Mouse (Mus musculus): ENCODE results near the gene Pard3b.

The Pard3b gene

GRCm38 (mm10) chr1:62244191-62244984 is 605.8 kb downstream of the Pard3b start:
- DNase-seq (ENCODE audit: low spot score in 2 of 2) = no peak

DNA sequence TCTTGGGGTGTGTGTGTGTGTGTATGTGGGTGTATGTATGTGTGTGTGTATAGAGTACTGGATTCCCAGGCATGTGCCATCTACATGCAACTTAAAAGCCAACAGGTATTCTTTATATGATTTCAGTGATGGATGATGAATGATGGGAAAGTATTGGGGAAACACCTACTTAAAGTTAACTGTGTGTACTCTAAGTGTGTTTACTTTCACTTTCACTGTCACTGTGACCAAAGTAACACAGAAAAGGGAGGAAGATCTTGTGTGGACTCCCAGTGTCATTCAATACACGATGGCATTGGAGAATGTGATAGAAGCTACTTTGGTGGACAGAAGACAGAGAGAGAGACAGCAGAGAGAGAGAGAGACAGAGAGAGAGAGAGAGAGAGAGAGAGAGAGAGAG is 613.8 kb downstream of the Pard3b start:
- no peak for DNase-seq (ENCODE audit: low spot score in 2 of 2)

DNA sequence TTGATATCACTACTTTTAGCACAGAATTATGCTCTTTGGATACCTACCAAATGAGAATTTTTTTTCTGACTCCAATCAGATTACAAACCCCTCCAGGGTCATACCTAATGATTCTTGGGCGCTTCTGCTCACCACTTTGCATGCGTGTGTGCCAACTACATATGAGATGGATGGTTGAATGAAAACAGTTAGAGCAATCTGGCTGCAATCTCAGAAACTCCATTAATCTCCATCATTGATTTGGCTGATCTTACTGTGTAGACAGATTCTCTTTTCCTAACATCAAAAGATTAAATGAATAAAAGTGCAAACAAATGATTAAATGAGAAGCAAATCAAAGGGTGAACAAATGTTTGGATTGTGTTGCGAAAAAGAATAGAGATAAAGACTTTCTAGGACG is 615.7 kb downstream of the Pard3b start:
- no peak for DNase-seq (ENCODE audit: low spot score in 2 of 2)

DNA sequence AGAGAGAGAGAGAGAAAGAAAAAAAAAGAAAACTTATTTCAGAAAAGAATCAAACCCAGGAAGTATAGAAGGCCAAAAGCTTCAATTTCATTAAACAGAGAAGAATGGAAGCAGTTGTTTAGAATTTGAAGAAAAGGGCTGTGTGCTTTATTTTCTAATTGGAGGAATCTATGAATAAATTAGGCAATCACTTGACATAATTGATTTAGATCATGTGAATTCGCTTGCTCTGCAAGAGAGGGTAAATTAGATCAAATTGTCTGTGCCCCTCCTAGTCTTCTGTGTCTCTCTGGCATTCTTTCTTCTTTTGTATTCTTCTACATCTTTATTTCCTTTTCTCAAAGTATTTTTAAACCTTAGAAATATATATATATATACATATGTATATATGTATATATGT is 616.3 kb downstream of the Pard3b start:
- no peak for DNase-seq (ENCODE audit: low spot score in 2 of 2)

- no peak for DNase-seq (ENCODE audit: low spot score in 2 of 2)
Measured at GRCm38 (mm10) chr1:62276466-62276865, 637.8 kb downstream of the Pard3b start.

DNA sequence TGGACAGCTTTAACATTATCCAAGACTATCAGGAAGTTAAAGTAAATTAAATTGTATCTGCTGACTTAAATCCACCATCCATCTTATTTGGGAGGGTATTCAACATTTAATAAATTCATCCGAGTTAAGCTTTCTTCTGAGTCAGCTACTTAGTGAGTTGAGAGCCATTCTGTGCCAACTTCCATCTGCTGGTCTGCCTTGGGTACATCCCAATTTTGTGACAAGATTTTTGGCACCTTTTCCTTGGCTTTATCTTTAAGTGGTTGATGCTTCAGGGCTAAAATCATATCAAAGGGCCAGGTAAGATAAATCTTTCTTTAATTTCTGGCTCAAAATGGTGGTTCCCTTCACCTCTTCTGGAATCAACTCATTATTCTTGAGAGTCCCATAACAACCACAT is 640.0 kb downstream of the Pard3b start:
- DNase-seq (ENCODE audit: low spot score in 2 of 2) = no peak

DNA sequence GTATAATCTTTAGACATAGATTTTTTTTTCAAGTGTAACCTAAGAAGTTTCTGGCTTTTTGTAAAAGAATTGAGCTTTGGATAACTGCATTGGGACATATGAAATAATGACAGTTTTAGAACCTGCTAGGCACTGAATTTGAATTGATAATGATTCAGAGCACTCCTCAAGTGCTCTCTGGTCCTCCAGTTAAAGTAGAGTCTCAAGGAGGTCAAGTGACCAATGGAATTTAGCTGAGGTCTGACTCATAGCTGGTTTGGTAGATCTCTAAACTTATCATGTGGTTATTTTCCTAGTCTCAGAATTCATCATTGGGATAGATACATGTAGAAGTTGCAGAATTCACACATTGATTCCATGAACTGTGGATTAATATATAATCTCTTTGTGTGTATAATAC is 642.0 kb downstream of the Pard3b start:
- no peak for DNase-seq (ENCODE audit: low spot score in 2 of 2)

DNA sequence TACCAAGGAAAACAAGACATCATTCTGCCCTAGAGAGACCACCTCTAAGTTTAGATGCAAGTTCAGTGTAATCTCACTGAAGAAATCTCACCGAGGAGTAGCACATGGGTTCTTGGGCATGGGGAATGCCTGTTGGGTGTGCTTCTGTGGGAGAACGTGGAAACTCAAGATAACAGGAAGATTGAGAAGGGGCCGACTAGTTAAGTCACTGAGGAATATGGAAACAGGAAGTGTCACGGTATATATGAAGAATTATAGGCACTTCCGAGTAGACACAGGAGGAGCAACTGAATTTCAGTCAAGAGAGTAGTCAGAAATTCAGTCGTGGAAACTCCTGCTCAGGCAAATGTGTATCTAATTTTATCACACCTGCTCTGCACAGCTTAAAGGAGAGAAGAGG is 644.2 kb downstream of the Pard3b start:
- DNase-seq (ENCODE audit: low spot score in 2 of 2) = no peak

DNA sequence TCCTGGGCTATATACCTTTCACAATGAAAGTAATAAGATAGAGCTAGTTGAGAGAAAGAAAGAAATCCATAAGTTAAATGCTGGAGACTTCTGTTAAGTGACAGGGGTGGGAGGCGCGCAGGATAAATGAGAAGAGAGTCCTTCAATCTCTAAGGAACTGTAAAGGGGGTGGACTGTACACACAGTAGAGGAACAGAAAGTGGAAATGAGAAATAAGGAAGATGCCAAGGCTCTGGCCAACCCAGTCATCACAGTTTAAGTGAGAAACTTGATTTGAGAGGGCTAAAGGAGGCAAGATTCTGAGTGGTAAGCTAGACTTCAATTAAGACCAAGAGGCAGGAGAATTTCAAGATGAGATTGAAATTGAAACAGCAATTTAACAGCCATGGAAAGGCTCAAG is 645.0 kb downstream of the Pard3b start:
- DNase-seq (ENCODE audit: low spot score in 2 of 2) = no peak

- no peak for DNase-seq (ENCODE audit: low spot score in 2 of 2)
Measured at GRCm38 (mm10) chr1:62309376-62309775, 670.8 kb downstream of the Pard3b start.

- DNase-seq (ENCODE audit: low spot score in 2 of 2) = no peak
Measured at GRCm38 (mm10) chr1:62325237-62325636, 686.6 kb downstream of the Pard3b start.

- DNase-seq (ENCODE audit: low spot score in 2 of 2) = no peak
Measured at GRCm38 (mm10) chr1:62327743-62328142, 689.1 kb downstream of the Pard3b start.

- DNase-seq (ENCODE audit: low spot score in 2 of 2) = no peak
Measured at GRCm38 (mm10) chr1:62328808-62329207, 690.2 kb downstream of the Pard3b start.

- DNase-seq (ENCODE audit: low spot score in 2 of 2) = no peak
Measured at GRCm38 (mm10) chr1:62333016-62333415, 694.4 kb downstream of the Pard3b start.

DNA sequence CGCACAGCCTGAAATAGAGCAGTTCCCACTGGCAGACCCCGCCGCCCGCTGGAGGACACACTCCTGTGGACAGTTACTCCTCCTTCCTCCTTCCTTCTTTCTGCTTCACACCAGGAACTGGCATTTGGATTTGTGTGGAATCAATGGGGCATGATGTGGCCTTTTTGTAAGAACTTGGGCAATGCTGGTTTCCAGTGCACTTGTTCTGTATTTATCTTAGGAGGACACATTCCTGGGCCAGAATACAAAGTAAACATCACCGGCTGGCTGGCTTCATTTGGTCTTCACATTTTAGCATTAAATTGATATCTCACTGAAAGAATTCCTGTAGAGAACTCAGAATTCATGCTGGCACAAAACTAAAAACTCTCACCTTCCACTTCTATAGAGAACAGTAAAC is 695.6 kb downstream of the Pard3b start:
- DNase-seq (ENCODE audit: low spot score in 2 of 2) = no peak

- no peak for DNase-seq (ENCODE audit: low spot score in 2 of 2)
Measured at GRCm38 (mm10) chr1:62340261-62340660, 701.6 kb downstream of the Pard3b start.

- no peak for DNase-seq (ENCODE audit: low spot score in 2 of 2)
Measured at GRCm38 (mm10) chr1:62344286-62344685, 705.7 kb downstream of the Pard3b start.

DNA sequence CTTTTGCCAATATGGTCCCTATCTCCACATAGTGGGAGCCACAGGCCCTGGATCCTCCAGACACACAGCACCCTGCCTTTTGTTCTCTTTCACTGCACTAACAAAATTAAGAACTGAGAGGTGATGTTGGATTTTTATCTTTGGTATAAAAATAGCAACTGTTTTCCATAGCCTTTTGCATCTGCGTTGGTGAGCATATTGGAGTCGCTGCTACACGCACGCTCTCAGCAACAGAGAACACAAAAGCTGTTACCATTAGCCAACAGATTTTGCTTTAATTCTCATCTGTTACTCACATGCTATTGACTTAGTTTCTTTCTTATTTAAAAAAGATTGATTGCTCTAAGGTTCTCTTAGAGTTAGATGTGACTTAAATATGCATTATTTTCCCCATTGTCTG is 709.7 kb downstream of the Pard3b start:
- DNase-seq (ENCODE audit: low spot score in 2 of 2) = no peak

GRCm38 (mm10) chr1:62355496-62355895 is 716.9 kb downstream of the Pard3b start:
- no peak for DNase-seq (ENCODE audit: low spot score in 2 of 2)

DNA sequence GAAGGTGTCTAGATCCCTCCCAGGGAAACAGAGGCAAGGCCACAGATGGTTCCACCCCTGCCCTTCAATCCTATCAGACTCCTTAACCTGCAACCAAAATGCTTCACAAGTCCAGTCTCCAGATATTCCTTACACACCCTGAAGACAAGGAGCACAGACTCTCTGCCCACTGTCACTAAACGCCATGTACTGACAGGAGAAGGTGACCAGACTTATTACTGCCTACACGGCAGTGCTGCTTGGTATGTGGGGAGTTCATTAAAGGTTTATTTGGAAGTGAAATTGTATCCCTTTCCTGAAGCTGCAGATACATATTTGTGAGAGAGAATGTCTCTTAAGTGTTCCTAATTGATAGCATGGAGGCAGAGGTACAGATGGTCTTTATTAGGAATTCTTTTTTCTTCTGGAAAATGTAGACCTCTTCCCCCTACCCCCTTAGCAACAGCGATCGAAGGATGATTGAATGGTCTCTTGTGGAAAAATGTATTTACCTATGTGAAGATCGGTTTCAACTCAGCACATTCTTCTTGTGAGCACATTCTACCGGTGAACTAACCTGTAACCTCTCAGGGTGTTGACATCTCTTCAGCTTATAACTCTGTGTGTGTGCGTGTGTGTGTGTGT is 735.9 kb downstream of the Pard3b start:
- DNase-seq (ENCODE audit: low spot score in 2 of 2) = no peak

- no peak for DNase-seq (ENCODE audit: low spot score in 2 of 2)
Measured at GRCm38 (mm10) chr1:62378335-62378734, 739.7 kb downstream of the Pard3b start.

DNA sequence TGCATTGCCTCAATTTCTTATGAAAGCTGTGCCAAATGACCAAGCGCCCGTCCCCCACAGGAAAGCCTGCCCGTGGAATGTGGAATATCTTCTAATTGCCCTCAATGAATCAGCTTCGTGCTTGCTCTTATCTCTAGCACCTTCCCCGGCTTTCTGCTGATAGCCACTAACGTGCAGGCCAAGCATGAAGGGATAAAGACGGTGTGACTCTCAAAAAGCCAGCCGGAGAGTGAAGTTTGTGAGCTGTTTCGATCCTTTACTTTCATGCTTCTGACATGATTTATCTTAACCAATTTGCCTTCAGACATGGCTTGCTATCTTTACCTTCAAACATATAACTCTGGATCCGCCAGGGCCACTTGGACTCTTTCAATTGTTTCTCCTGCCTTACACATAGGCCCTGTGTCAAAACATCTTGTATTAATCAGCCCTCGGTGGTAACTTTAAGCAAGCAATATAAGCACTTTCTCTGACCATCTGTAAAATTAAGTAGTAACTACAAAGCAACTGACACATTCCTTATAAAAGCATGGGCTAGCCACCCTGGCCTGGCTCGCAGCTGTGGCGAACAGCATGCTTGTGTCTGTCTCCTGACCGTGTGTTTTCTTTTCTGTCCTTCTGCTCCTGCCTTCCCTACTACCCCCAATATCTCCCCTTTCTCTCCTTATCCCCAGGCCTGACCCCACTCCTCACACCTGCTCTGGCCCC is 744.3 kb downstream of the Pard3b start:
- DNase-seq (ENCODE audit: low spot score in 2 of 2) = no peak

DNA sequence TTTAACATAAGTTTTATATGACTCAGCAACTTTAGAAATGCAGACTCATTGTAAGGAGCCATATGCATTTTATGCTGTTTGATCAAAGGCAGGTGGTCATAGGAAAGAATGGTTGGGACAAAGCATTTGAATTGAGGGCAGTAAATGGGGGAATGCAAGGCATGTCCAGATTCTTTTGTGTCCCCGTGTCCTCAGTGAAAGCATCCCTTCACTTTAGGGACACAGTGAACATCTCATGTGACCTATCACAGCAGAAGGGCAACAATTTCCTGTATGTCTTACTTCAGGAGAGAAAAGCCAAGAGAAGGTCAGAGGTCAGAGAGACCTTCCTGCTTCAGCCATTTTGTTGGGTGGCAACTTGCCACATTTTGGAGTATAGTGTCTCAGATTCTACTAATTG is 745.6 kb downstream of the Pard3b start:
- DNase-seq (ENCODE audit: low spot score in 2 of 2) = no peak
